In genomic region chr4:43535628-43536027, GRCm38 (mm10) we compare ENCODE assay signal across 28 mouse cellular contexts. TPM values are rescaled to one million over a fixed set of nuclear protein-coding genes. Genes with fewer than 3 reads are reported as not detected.
"Had no signal": no experiment of that assay in that cellular context is flagged by ENCODE, and none has a peak within 500 bp of the region (broad histone marks: within the 10 kb centered on the region; RNA-seq: fewer than 3 reads in every experiment).

No protein-coding gene starts in this region.

- H3K9me3 ChIP-seq: embryonic facial prominence, embryonic 10.5 days; embryonic facial prominence, embryonic 12.5 days; embryonic facial prominence, embryonic 13.5 days; embryonic facial prominence, embryonic 15.5 days; forebrain, embryonic 10.5 days; forebrain, embryonic 12.5 days; forebrain, embryonic 13.5 days; forebrain, embryonic 15.5 days; heart, embryonic 10.5 days had no signal

- H3K27me3 ChIP-seq: embryonic facial prominence, embryonic 12.5 days; embryonic facial prominence, embryonic 13.5 days; embryonic facial prominence, embryonic 15.5 days; forebrain, embryonic 12.5 days; forebrain, embryonic 13.5 days; forebrain, embryonic 15.5 days had no signal

- H3K4me3 ChIP-seq: embryonic facial prominence, embryonic 10.5 days; embryonic facial prominence, embryonic 12.5 days; embryonic facial prominence, embryonic 13.5 days; embryonic facial prominence, embryonic 15.5 days; erythroblast, embryonic 14.5 days; forebrain, embryonic 10.5 days; forebrain, embryonic 12.5 days; forebrain, embryonic 13.5 days; forebrain, embryonic 15.5 days; heart, adult 2 months; heart, embryonic 10.5 days had no signal

- H3K4me1 ChIP-seq: embryonic facial prominence, embryonic 10.5 days; embryonic facial prominence, embryonic 12.5 days; embryonic facial prominence, embryonic 13.5 days; embryonic facial prominence, embryonic 15.5 days; forebrain, embryonic 10.5 days; forebrain, embryonic 12.5 days; forebrain, embryonic 13.5 days; forebrain, embryonic 15.5 days had no signal

- DNase-seq: cerebellum, adult 9-11 months; cerebellum, postnatal 10 days; cerebellum, postnatal 14 days; cerebellum, postnatal 25 days; cerebellum, postnatal 36 days; embryo, embryonic 11 days; forebrain, postnatal 0 days; gastrocnemius, postnatal 10 days; gastrocnemius, postnatal 14 days; gastrocnemius, postnatal 36 days; heart, adult 11 months; heart, adult 18-20 months; heart, adult 2 months had no signal

- H3K27ac ChIP-seq: embryonic facial prominence, embryonic 10.5 days; embryonic facial prominence, embryonic 12.5 days; embryonic facial prominence, embryonic 13.5 days; embryonic facial prominence, embryonic 15.5 days; forebrain, embryonic 10.5 days; forebrain, embryonic 12.5 days; forebrain, embryonic 13.5 days; forebrain, embryonic 15.5 days; heart, adult 2 months; heart, embryonic 10.5 days had no signal

- ATAC-seq: forebrain, embryonic 13.5 days; forebrain, embryonic 14.5 days; forebrain, embryonic 15.5 days; forebrain, embryonic 16.5 days; forebrain, postnatal 0 days had no signal

RNA-seq across cellular contexts. Expression of gene Tpm2, which starts 12.1 kb away (rescaled TPM):
- polyA plus RNA-seq: erythroblast, embryonic 14.5 days had no signal

RNA-seq across cellular contexts. Expression of gene Car9, which starts 28.9 kb away (rescaled TPM):
- polyA plus RNA-seq: erythroblast, embryonic 14.5 days; forebrain, embryonic 14.5 days had no signal

RNA-seq across cellular contexts. Expression of gene Arhgef39, which starts 36.1 kb away (rescaled TPM):
- total RNA-seq: gastrocnemius, adult 18-20 months; gastrocnemius, adult 8-10 months; heart, adult 8-10 months had no signal
